Mouse (Mus musculus) erythroblast, adult 5-6 weeks (primary cell): ENCODE results near the gene Slc29a4. TPM values are rescaled to one million over a fixed set of nuclear protein-coding genes. Genes with fewer than 3 reads are reported as not detected.

Experiments used
- ATAC-seq: replicated peaks from 2 replicates; pipeline ENCODE4 v1.8.0; 2016; ENCODE audit warnings: moderate number of reproducible peaks, mild to moderate bottlenecking, moderate TSS enrichment, inconsistent platforms; ENCODE audit not compliant: poor library complexity, low FRiP score, severe bottlenecking
- total RNA-seq, 2 experiments: library from RNA; stranded (forward) in 1 of 2; stranded (reverse) in 1 of 2; fragments of 150-400 nt in 1 of 2; fragments of 200-764, 138-1000 nt in 1 of 2; gene quantifications; 2 replicates each; pipeline versions ENCODE4 v1.2.3 to v1.2.4; 2015 to 2017; ENCODE audit warnings: low replicate concordance in 2 of 2

Gene Slc29a4
- total RNA-seq, 2 experiments from 2014 or later: not detected

DNA sequence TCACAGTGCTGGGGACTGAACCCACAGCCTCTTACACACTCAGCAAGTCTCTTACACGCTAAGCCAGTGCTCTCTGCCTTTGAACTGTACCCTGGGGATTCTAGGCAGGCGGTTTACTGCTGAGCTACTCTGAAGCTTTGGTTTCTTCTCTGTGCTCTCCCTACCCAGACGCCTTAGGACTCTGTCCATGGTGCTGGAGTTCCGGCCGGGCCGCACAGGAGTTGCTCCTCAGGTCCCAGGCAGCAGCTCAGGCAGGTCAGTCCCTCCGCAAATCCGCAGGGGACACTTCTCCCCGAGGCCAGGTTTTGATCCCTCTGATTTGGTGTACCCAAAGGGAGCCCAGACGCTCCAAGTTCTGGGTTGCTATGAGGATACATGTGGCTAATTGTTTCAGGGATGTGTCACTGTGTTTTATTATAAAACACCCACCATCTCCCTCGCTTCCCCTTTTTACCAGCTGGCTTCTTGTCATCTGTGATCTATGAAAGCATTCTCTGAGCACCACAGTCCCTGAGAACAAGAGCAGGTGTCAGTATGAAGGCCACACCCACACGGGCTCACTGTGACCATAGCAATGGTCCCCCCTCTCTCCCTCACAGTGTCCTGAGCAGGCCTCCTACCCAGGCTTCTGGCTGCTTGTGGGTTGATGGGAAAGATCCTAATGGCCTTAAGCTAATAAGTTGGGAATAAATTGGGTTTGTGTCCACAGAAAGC lies 2.5 kb downstream of the Slc29a4 start:
- no peak for ATAC-seq

DNA sequence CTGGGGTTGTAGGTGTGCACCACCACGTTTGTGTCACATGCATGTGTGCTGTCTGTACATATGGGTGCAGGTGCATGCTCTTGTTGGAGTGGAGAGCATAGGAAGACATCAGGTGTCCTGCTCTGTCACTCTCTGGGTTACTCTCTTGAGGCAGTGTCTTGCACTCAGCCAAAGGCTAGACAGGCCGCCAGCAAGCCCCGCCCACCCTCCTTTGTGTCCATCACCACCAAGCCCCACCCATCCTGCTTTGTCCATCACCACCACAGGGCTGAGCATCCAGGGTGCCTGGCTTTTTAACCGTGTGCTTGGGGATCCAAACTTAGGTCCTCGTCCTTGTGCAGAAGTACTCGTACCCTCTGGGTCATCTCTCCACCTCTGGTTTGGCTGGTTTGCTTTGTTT lies 3.9 kb downstream of the Slc29a4 start:
- ATAC-seq: no peak

GRCm38 (mm10) chr5:142696865-142697264 lies 4.6 kb downstream of the Slc29a4 start:
- ATAC-seq: no peak

GRCm38 (mm10) chr5:142697742-142698141 lies 5.4 kb downstream of the Slc29a4 start:
- no peak for ATAC-seq

DNA sequence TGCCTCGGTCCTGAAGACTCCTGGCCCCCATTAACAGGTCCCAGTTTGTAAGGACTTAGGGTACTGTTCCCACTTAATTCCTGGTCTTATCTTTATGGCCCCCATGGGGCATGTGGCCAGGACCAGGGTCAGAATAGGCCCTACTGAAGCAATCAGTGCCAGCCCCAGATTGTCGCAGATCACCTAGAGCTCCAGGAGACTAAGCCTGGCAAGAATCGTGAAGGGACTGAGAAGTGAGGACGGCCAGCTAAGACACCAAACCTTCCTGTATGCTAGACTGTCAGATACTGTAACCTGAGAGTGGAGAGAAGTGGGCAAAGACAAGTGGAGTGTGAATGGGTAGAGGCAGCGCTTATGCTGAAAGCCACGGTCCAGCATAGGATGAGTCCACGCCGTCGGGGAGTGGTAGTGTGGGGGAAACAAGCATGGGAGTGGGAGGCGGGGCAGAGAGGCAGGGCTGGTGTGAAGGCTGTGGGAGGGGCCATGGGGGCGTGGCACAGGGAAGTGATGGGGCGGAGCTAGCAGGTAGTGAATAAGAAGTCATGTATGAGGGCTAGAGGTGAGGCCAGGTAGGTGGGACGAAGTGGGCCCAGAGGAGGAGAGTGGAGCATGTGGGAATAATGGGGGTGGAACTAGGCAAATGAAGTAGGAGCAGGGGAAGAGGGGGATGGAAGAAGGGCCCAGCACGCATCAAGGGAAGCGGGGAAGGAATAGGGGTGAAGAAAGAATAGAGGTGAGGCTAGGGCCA lies 8.7 kb downstream of the Slc29a4 start:
- ATAC-seq: no peak

- ATAC-seq: peak; percentile 33
These were observed 9.6 kb downstream of the Slc29a4 start for GRCm38 (mm10) chr5:142701651-142702510.

- ATAC-seq: no peak
These were observed 10.3 kb downstream of the Slc29a4 start for GRCm38 (mm10) chr5:142702511-142703138.

GRCm38 (mm10) chr5:142703569-142703968 lies 11.3 kb downstream of the Slc29a4 start:
- no peak for ATAC-seq

GRCm38 (mm10) chr5:142707709-142708108 lies 15.4 kb downstream of the Slc29a4 start:
- ATAC-seq: no peak

DNA sequence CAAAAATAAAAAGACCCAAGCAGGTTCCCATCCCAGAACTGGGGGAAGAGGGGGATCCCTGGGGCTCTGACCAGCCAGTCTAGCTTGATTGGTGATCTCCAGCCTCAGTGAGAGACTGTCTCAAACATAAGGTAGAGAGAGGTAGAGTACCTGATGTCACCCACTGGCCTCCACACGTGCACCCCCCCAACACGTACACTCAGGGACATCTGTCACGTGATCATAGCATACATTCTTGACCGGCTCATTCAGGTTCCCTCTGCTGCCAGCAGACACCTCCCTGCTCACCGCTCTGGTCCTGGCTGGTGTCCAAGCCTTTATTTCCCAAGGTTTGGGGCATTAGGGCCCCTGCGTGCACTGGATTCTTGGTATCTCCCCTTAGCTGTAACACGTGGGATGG lies 17.1 kb downstream of the Slc29a4 start:
- ATAC-seq: no peak

GRCm38 (mm10) chr5:142712373-142712772 lies 20.1 kb downstream of the Slc29a4 start:
- no peak for ATAC-seq

DNA sequence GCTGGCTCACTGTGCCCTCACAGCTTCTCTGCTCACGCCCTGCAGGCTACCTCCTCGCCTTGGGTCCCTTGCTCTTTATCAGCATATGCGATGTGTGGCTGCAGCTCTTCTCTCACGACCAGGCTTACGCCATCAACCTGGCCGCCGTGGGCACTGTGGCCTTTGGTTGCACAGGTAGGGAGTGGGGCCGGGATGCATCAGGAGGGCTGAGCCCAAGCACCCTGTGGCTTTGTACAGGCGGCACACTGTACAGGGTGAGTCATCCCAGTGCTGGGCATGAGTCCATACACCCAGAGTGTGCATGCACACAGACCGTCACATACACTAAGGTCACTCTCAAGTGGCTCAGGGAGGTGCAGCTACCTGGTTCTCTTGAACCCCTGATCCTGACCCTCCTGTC lies 21.7 kb downstream of the Slc29a4 start:
- no peak for ATAC-seq

- ATAC-seq: no peak
These were observed 22.7 kb downstream of the Slc29a4 start for GRCm38 (mm10) chr5:142715059-142715458.

GRCm38 (mm10) chr5:142716056-142716455 lies 23.7 kb downstream of the Slc29a4 start:
- no peak for ATAC-seq

GRCm38 (mm10) chr5:142718037-142718436 lies 25.7 kb downstream of the Slc29a4 start:
- peak; percentile 78 for ATAC-seq

DNA sequence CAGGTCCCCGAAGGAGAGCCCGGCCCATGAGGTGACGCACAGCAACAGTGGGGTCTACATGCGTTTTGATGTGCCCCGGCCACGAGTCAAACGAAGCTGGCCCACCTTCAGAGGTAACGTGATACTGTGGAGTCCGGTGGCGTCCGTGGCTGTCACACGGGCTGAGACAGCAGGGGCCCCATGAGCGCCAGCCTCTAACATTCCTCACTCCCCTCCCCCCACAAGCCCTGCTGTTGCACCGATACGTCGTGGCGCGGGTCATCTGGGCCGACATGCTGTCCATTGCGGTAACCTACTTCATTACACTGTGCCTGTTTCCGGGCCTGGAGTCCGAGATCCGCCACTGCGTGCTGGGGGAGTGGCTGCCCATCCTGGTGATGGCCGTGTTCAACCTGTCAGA lies 26.2 kb downstream of the Slc29a4 start:
- ATAC-seq: peak; percentile 19; the same call in 1 of the 2 replicates

DNA sequence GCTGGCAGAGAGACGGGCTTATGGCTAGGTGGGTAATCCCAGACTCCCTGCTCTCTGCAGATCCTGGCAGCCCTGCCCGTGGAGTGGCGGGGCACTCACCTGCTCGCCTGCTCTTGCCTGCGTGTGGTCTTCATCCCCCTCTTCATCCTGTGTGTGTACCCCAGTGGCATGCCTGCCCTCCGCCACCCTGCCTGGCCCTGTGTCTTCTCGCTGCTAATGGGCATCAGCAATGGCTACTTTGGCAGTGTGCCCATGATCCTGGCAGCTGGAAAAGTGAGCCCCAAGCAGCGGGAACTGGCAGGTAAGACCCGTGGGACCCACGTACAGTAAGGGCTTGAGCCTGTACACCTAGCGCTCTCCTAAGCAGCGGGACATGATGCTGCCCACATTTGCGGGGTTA lies 27.6 kb downstream of the Slc29a4 start:
- no peak for ATAC-seq

GRCm38 (mm10) chr5:142723520-142724133 lies 31.3 kb downstream of the Slc29a4 start:
- peak; percentile 80 for ATAC-seq

DNA sequence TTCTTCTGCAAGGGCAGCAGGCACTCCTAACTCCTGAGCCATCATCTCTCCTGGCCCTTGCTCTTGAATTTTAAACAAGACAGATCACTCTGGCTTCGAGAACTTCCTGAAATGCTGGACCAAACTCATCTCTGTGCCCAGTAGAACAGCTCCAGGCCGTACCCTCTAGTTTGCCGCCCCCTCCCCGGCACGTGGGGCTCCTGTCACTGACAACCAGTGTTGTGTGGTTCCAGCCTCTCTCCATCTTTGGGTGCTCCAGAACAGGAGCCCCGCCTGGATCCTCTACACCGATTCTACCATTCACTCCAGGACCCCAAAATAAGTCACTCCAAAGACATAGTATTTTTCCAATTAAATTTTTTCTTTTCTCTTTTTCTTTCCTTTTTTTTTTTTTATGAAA lies 32.0 kb downstream of the Slc29a4 start:
- no peak for ATAC-seq

GRCm38 (mm10) chr5:142726748-142727147 lies 34.4 kb downstream of the Slc29a4 start:
- no peak for ATAC-seq
